Mouse (Mus musculus) kidney, adult 11 months (tissue): ENCODE results near the gene Zfp119a.
"Not testable (repeated sequence)": the region's sequence is repeated elsewhere in the genome, so short reads cannot be mapped to it uniquely, and the experiment has no call there.

Experiments used
- DNase-seq: peaks from one replicate; pipeline ENCODE4 v3.0.0; 2022

Zfp119a gene

GRCm38 (mm10) chr17:55878636-55879369 is at the start of gene Zfp119a:
Zfp119a (minus strand) TSS chr17:55878930.
- DNase-seq: peak; percentile 90

GRCm38 (mm10) chr17:55906669-55907068 is 27.9 kb upstream of the Zfp119a start:
- DNase-seq: no peak

- no peak for DNase-seq
Measured at GRCm38 (mm10) chr17:55904131-55904530, 25.4 kb upstream of the Zfp119a start.

GRCm38 (mm10) chr17:55903687-55904086 is 25.0 kb upstream of the Zfp119a start:
- peak; percentile 61 for DNase-seq

- no peak for DNase-seq
Measured at GRCm38 (mm10) chr17:55903087-55903486, 24.4 kb upstream of the Zfp119a start.

- not testable (repeated sequence) for DNase-seq
Measured at GRCm38 (mm10) chr17:55892406-55892955, 13.8 kb upstream of the Zfp119a start.

GRCm38 (mm10) chr17:55884912-55885311 is 6.2 kb upstream of the Zfp119a start:
- DNase-seq: no peak

- DNase-seq: no peak
Measured at GRCm38 (mm10) chr17:55883631-55884030, 4.9 kb upstream of the Zfp119a start.

GRCm38 (mm10) chr17:55878282-55878635 is 471 bp downstream of the Zfp119a start:
- DNase-seq: not testable (repeated sequence)

GRCm38 (mm10) chr17:55877184-55877583 is 1.5 kb downstream of the Zfp119a start:
- DNase-seq: no peak

- no peak for DNase-seq
Measured at GRCm38 (mm10) chr17:55843067-55843466, 35.7 kb downstream of the Zfp119a start.

GRCm38 (mm10) chr17:55821566-55821965 is 57.2 kb downstream of the Zfp119a start:
- no peak for DNase-seq

GRCm38 (mm10) chr17:55816853-55817252 is 61.9 kb downstream of the Zfp119a start:
- DNase-seq: no peak
